Mouse (Mus musculus): ENCODE measurements around the gene Plcl1. TPM values are rescaled to one million over a fixed set of nuclear protein-coding genes. Genes with fewer than 3 reads are reported as not detected.

Plcl1 gene
- polyA plus RNA-seq, 1 experiment from 2014 or later = 4.1 TPM

DNA sequence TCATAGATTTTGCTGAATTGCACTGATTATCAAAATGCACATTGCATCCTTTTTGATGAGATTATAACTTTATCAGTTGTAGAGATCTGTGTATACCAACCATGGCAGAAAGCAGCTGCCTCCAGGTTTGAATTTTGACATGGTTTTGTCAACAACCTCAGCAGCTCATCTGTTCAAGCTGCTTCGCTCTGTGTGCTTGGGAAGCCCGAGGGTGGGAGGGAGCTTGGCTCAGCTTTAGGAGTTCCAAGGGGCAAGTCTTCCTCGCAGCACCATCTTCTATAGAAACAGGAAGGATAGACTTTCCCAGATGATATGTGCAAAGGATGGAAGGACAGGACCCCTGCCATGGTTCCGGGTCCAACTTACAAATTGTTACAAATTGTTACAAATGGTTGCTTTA is 32.9 kb downstream of the Plcl1 start:
- Histone ChIP-seq H3K9me3 (replicated peaks) (no peaks in the 10 kb centered on the region), H3K4me3 (replicated peaks) (no peak overlapping the region), H3K27ac (replicated peaks) (no peak overlapping the region), H3K27me3 (replicated peaks) (no peaks in the 10 kb centered on the region), H3K4me2 (no peak overlapping the region), H3K36me3 (no peaks in the 10 kb centered on the region), H3K4me1 (no peaks in the 10 kb centered on the region), H3K9ac (replicated peaks) (no peak overlapping the region)
- no peak for ATAC-seq (ENCODE audit: low FRiP score)
- WGBS = 79% methylated on average over 4 of the region's 4 CpGs

DNA sequence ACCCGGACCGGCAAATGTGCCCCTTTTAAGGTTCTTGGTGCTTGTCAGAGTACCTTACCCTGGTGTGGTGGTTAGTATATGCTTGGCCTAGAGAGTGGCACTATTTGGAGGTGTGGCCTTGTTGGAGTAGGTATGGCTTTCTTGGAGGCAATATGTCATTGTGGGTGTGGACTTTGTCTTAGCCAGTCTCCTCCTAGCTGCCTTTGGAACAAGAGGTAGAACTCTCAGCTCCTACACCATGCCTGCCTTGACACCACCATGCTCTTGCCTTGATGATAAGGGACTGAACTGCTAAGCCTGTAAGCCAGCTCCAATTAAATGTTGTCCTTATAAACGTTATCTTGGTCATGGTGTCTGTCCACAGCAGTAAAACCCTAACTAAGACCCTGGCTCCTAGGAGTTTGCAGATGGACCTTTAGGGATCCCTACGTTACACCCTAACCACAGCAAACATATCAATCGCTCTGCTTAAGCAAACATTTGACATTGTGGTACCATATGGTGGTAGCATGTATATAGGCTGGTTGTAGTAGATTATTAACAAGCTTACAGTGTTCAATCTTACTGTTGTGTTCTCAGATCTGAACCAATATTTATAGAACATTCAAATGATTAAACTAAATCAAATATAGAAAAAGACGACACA is 39.4 kb downstream of the Plcl1 start:
- WGBS = 91% methylated on average over 6 of the region's 6 CpGs
- H3K4me2 ChIP-seq = no peak overlapping the region
- H3K36me3 ChIP-seq = no peaks in the 10 kb centered on the region
- H3K4me1 ChIP-seq = 0 out of 2 replicates have a peak, but pooled peaks cover 3% of the 10 kb centered on the region
- no peak overlapping the region for H3K27ac ChIP-seq (replicated peaks)
- H3K27me3 ChIP-seq (replicated peaks) = no peaks in the 10 kb centered on the region
- H3K9ac ChIP-seq (replicated peaks) = no peak overlapping the region
- no peak overlapping the region for H3K4me3 ChIP-seq (replicated peaks)
- no peaks in the 10 kb centered on the region for H3K9me3 ChIP-seq (replicated peaks)
- ATAC-seq (ENCODE audit: low FRiP score) = no peak

DNA sequence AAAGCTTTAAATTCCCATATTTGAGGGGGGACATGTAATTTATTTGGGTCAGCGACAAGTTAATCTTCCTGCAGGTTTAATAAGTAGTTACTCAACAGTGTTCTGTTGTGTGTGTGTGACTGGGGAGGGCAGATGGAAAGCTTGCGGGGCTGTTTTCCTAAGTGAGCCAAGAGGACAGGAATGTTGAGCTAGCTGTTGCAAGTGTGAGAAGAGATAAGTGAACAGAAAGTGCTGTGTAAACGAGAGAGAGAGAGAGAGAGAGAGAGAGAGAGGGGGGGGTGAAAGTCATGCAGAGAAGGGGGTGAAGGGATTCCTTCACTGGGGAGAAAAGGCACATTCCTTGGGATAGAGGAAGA is 39.9 kb downstream of the Plcl1 start:
- WGBS = 86% methylated on average over 3 of the region's 3 CpGs
- Histone ChIP-seq H3K4me2 (no peak overlapping the region), H3K36me3 (no peaks in the 10 kb centered on the region), H3K9me3 (replicated peaks) (no peaks in the 10 kb centered on the region), H3K27ac (replicated peaks) (no peak overlapping the region), H3K9ac (replicated peaks) (no peak overlapping the region), H3K4me1 (0 out of 2 replicates have a peak, but pooled peaks cover 3% of the 10 kb centered on the region), H3K4me3 (replicated peaks) (no peak overlapping the region), H3K27me3 (replicated peaks) (no peaks in the 10 kb centered on the region)
- no peak for ATAC-seq (ENCODE audit: low FRiP score)

DNA sequence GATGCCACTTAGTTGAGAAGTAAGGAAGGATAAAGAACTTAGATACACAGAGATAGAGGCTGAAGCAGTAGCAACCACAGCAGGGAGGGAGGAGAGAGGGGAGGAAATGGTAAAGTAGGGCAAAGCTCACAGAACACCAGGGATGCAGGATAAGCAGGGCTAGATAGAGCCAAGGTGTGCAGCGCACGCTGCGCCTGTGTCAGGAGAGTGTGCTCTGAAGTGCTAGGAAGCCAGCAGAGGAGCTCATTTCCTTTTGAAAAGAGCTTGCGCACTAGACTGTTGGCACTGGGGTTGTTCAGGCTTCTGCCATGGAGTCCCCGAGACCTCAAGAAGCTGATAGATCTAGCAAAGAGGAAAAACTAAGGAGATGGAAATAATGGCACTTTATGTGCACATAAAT is 40.6 kb downstream of the Plcl1 start:
- Histone ChIP-seq H3K27me3 (replicated peaks) (no peaks in the 10 kb centered on the region), H3K4me1 (0 out of 2 replicates have a peak, but pooled peaks cover 3% of the 10 kb centered on the region), H3K36me3 (no peaks in the 10 kb centered on the region), H3K9me3 (replicated peaks) (no peaks in the 10 kb centered on the region), H3K9ac (replicated peaks) (no peak overlapping the region), H3K4me2 (no peak overlapping the region), H3K27ac (replicated peaks) (no peak overlapping the region), H3K4me3 (replicated peaks) (no peak overlapping the region)
- WGBS = 87% methylated on average over 5 of the region's 5 CpGs
- ATAC-seq (ENCODE audit: low FRiP score) = no peak

DNA sequence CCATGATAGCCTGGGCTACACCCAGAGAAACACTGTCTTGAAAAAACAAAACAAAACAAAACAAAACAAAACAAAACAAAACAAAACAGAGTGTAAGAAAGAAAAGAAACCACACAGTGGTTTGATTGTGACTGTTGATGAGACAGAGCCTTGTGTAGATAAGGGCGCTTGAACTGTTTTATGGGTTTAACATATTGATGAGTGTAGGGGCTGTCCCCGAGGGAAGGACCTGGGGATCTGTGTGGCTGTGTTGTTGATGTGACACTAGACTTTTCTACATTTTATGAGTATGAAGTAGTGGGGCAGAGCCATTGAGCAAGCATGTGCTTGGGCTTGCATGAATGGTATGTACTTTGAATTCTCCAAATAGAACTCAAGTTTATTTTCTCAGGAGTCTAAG is 41.2 kb downstream of the Plcl1 start:
- no peaks in the 10 kb centered on the region for H3K36me3 ChIP-seq
- WGBS = 85% methylated on average over 2 of the region's 2 CpGs
- no peak overlapping the region for H3K9ac ChIP-seq (replicated peaks)
- ATAC-seq (ENCODE audit: low FRiP score) = no peak
- H3K27ac ChIP-seq (replicated peaks) = no peak overlapping the region
- no peaks in the 10 kb centered on the region for H3K9me3 ChIP-seq (replicated peaks)
- no peak overlapping the region for H3K4me2 ChIP-seq
- H3K27me3 ChIP-seq (replicated peaks) = no peaks in the 10 kb centered on the region
- H3K4me3 ChIP-seq (replicated peaks) = no peak overlapping the region
- H3K4me1 ChIP-seq = 0 out of 2 replicates have a peak, but pooled peaks cover 3% of the 10 kb centered on the region

DNA sequence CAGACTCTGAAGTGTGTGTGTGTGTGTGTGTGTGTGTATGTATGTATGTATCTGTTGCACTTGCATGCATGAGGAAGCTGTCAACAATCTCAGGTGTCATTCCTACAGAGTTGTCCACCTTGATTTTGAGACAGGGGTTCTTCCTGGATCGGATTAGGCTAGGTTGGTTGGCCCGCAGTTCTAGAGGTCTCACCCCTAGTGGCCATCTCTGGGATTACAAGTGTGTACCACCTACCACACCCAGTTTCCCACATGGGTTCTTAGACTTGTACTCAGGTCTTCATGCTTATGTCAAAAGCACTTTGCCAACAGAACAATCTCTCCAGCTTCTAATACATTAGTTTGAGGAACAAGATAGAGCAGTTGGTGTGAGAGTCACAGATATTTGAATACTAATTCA is 41.9 kb downstream of the Plcl1 start:
- 88% methylated on average over 2 of the region's 2 CpGs for WGBS
- ATAC-seq (ENCODE audit: low FRiP score) = no peak

DNA sequence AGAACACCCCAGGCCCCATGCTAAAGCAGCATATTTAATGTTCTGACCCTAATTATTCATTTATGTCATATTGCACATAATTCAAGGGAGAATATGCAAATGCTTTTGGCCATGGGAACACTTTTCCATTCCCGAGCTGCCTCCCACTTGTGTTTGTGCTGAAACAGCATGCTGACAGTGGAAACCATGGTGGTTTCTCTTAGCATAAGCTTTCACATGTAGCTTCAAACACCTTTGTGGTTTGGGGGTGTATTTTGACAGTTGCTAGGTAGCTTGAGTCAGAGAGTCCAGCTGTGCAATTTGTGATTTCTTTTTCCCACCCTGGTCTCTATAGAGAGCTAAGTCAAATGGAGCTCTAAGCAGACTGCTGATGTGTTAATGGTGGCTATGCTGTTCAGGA is 42.4 kb downstream of the Plcl1 start:
- Histone ChIP-seq H3K9me3 (replicated peaks) (no peaks in the 10 kb centered on the region), H3K27ac (replicated peaks) (no peak overlapping the region), H3K4me1 (0 out of 2 replicates have a peak, but pooled peaks cover 3% of the 10 kb centered on the region), H3K9ac (replicated peaks) (no peak overlapping the region), H3K4me3 (replicated peaks) (no peak overlapping the region), H3K36me3 (no peaks in the 10 kb centered on the region), H3K27me3 (replicated peaks) (no peaks in the 10 kb centered on the region), H3K4me2 (no peak overlapping the region)
- no peak for ATAC-seq (ENCODE audit: low FRiP score)
- 68% methylated on average over 1 of the region's 1 CpGs for WGBS

More for the DNA sequence above, 41.9 kb downstream of the Plcl1 start:
- Histone ChIP-seq H3K27me3 (replicated peaks) (no peaks in the 10 kb centered on the region), H3K4me3 (replicated peaks) (no peak overlapping the region), H3K9ac (replicated peaks) (no peak overlapping the region), H3K36me3 (no peaks in the 10 kb centered on the region), H3K4me2 (no peak overlapping the region), H3K9me3 (replicated peaks) (no peaks in the 10 kb centered on the region), H3K27ac (replicated peaks) (no peak overlapping the region), H3K4me1 (0 out of 2 replicates have a peak, but pooled peaks cover 3% of the 10 kb centered on the region)

DNA sequence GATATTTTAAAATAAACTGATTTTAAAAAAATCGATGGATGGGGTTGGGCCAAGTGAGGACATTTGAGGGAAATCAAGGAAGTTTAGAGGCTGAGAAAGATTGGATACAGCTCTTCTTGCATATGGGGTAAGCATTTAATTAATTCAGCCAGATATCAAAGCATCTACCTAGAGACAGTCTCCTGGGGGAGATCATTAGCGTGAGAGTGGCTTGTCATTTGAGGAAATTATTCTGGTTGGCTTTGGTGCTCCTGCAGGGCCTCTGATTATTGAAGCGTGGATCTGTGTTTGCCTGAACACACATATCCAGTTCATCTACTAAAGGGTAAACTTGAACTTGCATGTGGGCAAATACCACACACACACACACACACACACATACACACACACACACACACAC is 44.1 kb downstream of the Plcl1 start:
- ATAC-seq (ENCODE audit: low FRiP score) = no peak
- Histone ChIP-seq H3K36me3 (no peaks in the 10 kb centered on the region), H3K9ac (replicated peaks) (no peak overlapping the region), H3K27ac (replicated peaks) (no peak overlapping the region), H3K4me1 (0 out of 2 replicates have a peak, but pooled peaks cover 3% of the 10 kb centered on the region), H3K4me3 (replicated peaks) (no peak overlapping the region), H3K4me2 (no peak overlapping the region), H3K27me3 (replicated peaks) (no peaks in the 10 kb centered on the region), H3K9me3 (replicated peaks) (no peaks in the 10 kb centered on the region)
- 55% methylated on average over 3 of the region's 3 CpGs for WGBS

DNA sequence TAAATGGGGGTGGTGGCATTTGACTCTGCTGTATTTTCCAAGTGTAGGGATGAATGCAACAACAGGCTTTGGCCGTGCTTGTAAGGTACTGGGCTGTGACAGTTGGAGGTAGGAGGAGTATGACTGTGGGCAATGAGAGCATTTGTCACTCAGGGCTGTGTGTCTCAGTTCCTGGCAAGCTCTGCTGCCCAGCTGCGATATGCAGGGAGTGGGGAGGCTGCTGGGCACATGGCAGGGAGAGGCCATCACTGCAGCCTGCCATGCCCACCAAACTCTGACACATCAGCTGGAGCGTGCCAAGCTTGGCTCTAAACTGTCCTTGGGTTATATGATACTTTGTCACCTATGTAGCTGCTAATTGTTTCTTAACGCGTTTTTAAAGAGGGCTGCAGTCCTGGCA is 48.4 kb downstream of the Plcl1 start:
- no peaks in the 10 kb centered on the region for H3K36me3 ChIP-seq
- H3K27me3 ChIP-seq (replicated peaks) = no peaks in the 10 kb centered on the region
- no peak for ATAC-seq (ENCODE audit: low FRiP score)
- H3K9ac ChIP-seq (replicated peaks) = no peak overlapping the region
- no peaks in the 10 kb centered on the region for H3K9me3 ChIP-seq (replicated peaks)
- no peak overlapping the region for H3K27ac ChIP-seq (replicated peaks)
- no peak overlapping the region for H3K4me2 ChIP-seq
- H3K4me3 ChIP-seq (replicated peaks) = no peak overlapping the region
- H3K4me1 ChIP-seq = 0 out of 2 replicates have a peak, but pooled peaks cover 2% of the 10 kb centered on the region
- 78% methylated on average over 5 of the region's 5 CpGs for WGBS

DNA sequence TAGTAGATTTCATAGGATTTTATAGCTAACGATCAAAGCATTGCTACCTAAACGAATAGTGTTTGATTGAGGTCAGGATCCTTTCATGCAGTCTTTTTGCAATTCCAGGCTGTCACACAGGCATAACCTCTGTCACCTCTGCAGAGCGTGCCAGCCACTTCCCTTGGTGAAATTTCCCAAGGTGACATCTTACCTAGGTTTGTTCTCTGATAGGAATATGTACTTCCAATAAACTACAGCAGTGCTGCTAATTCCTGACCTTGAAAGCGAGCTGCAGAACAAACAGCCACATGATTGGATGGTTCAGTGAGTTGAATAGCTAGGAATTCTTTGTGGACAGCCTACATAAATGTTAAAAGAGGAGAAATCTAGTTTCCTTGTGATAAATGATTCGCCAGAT is 56.6 kb downstream of the Plcl1 start:
- H3K36me3 ChIP-seq = no peaks in the 10 kb centered on the region
- H3K4me2 ChIP-seq = no peak overlapping the region
- H3K27me3 ChIP-seq (replicated peaks) = no peaks in the 10 kb centered on the region
- no peak for ATAC-seq (ENCODE audit: low FRiP score)
- no peak overlapping the region for H3K27ac ChIP-seq (replicated peaks)
- H3K9ac ChIP-seq (replicated peaks) = no peak overlapping the region
- no peaks in the 10 kb centered on the region for H3K9me3 ChIP-seq (replicated peaks)
- H3K4me1 ChIP-seq = no peaks in the 10 kb centered on the region
- WGBS = 89% methylated on average over 5 of the region's 5 CpGs
- no peak overlapping the region for H3K4me3 ChIP-seq (replicated peaks)

DNA sequence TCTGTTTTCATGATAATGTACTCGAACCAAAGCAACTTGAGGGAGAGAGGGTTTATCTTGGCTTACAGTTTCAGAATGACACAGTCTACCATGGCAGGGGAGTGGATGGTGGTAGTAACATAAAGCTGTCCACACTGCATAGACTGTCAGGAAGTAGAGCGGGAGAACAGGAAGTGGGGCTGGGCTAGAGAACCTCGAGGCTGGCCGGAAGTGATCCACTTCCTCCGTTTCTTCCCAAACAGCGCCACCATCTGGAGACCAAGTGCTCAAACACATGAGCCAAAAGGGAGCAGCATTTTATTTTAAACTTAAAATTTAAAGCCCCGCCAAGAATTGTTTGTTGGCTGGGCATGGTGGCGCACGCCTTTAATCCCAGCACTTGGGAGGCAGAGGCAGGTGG is 68.0 kb downstream of the Plcl1 start:
- Histone ChIP-seq H3K4me3 (replicated peaks) (no peak overlapping the region), H3K9me3 (replicated peaks) (0 out of 2 replicates have a peak, but pooled peaks cover 3% of the 10 kb centered on the region), H3K4me1 (no peaks in the 10 kb centered on the region), H3K9ac (replicated peaks) (no peak overlapping the region), H3K27me3 (replicated peaks) (no peaks in the 10 kb centered on the region), H3K36me3 (no peaks in the 10 kb centered on the region), H3K4me2 (no peak overlapping the region), H3K27ac (replicated peaks) (no peak overlapping the region)
- ATAC-seq (ENCODE audit: low FRiP score) = no peak
- WGBS = 89% methylated on average over 9 of the region's 9 CpGs

DNA sequence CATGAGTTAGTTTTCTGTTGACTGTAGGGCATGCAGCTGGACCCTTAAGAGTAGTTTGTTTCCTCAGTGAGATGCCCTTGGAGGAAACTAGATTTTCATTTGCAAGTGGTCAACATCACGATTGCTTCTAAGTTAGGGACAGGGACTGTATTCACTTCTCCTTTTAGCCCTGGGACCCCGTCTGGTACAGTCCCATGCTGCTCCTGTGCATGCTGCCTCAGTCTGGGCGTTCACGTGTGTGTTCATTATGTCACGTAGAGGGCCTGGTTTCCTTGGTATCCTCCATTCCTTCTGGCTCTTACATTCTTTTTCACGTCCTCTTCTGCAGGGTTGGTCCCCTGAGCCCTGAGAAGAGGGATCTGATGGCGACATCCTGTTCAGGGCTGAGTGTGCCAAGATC is 69.3 kb downstream of the Plcl1 start:
- H3K4me3 ChIP-seq (replicated peaks) = no peak overlapping the region
- 0 out of 2 replicates have a peak, but pooled peaks cover 3% of the 10 kb centered on the region for H3K9me3 ChIP-seq (replicated peaks)
- no peaks in the 10 kb centered on the region for H3K27me3 ChIP-seq (replicated peaks)
- H3K36me3 ChIP-seq = no peaks in the 10 kb centered on the region
- H3K27ac ChIP-seq (replicated peaks) = no peak overlapping the region
- 87% methylated on average over 7 of the region's 7 CpGs for WGBS
- H3K4me1 ChIP-seq = no peaks in the 10 kb centered on the region
- H3K9ac ChIP-seq (replicated peaks) = no peak overlapping the region
- H3K4me2 ChIP-seq = no peak overlapping the region
- ATAC-seq (ENCODE audit: low FRiP score) = no peak

Data from neural tube, embryonic 15.5 days (tissue).